Mouse (Mus musculus) bone marrow, adult 2 months (tissue): ENCODE results near the gene Ccdc32. TPM values are rescaled to one million over a fixed set of nuclear protein-coding genes. Genes with fewer than 3 reads are reported as not detected.

Experiments
- H3K27ac ChIP-seq: fragments of 200-500 bp; 2 replicates; pipeline ENCODE4 v1.5.1; 2012; ENCODE audit warnings: low read depth, mild to moderate bottlenecking, control low read depth, inconsistent platforms, low read length; ENCODE audit not compliant: control insufficient read depth, poor library complexity, insufficient read depth
- H3K4me1 ChIP-seq: fragments of 200-500 bp; 2 replicates; pipeline ENCODE4 v1.6.1; 2011; ENCODE audit warnings: low read length; ENCODE audit not compliant: control insufficient read depth, insufficient read depth
- H3K4me3 ChIP-seq: fragments of 200-500 bp; replicated peaks from 2 replicates; pipeline ENCODE3; 2011; ENCODE audit warnings: mild to moderate bottlenecking, low read depth, low read length, control low read depth; ENCODE audit not compliant: control insufficient read depth
- CTCF ChIP-seq: fragments of 200-500 bp; IDR thresholded peaks from 2 replicates; pipeline ENCODE4 v1.5.1; 2011; ENCODE audit warnings: low read length, control low read depth; ENCODE audit not compliant: control insufficient read depth, insufficient read depth
- POLR2A ChIP-seq: fragments of 200-500 bp; IDR thresholded peaks from 2 replicates; pipeline ENCODE4 v1.6.1; 2011; ENCODE audit warnings: low read depth, mild to moderate bottlenecking, control low read depth, low read length, borderline replicate concordance; ENCODE audit not compliant: control insufficient read depth
- WGBS: fragments of 180-500 bp; shearing (Covaris S2); methylation state at CpG from one replicate; pipeline ENCODE4 v1.1.7; 2018; 5-methylcytosine and 5-hydroxymethylcytosine counted together
- polyA plus RNA-seq: library from polyadenylated mRNA; stranded (reverse); fragments of >200 nt; gene quantifications from 2 replicates; pipeline ENCODE4 v1.2.4, GENCODE M21; 2011; ENCODE audit warnings: low replicate concordance; ENCODE audit not compliant: missing spikeins, insufficient read depth, insufficient read length

The Ccdc32 gene
- 6.2 and 9.7 TPM in 2 replicates for polyA plus RNA-seq

- Histone ChIP-seq H3K27ac (no peak within 1 kb of the TSS), H3K4me1 (peaks cover 2% of the 10 kb centered on the region; the same call in 1 of the 2 replicates), H3K4me3 (peak within 1 kb of the TSS; percentile 89)
- under 1% methylated on average over 28 of the region's 28 CpGs for WGBS
- TF ChIP-seq CTCF, result no peak
- TF ChIP-seq POLR2A, result no peak
These were observed at the start of gene Ccdc32 for GRCm38 (mm10) chr2:119028941-119029551. Gene Ccdc32, minus strand, starts transcription at chr2:119029393.

- Histone ChIP-seq H3K4me3 (no peak overlapping the region), H3K4me1 (no peaks in the 10 kb centered on the region), H3K27ac (no peak overlapping the region)
- TF ChIP-seq CTCF (no peak), POLR2A (no peak)
- 88% methylated on average over 4 of the region's 4 CpGs for WGBS
These were observed 43.2 kb upstream of the Ccdc32 start for GRCm38 (mm10) chr2:119072397-119072796.

GRCm38 (mm10) chr2:119060139-119060538 is 30.9 kb upstream of the Ccdc32 start:
- H3K4me1 ChIP-seq, result no peaks in the 10 kb centered on the region
- no peak overlapping the region for H3K27ac ChIP-seq
- no peak overlapping the region for H3K4me3 ChIP-seq
- TF ChIP-seq CTCF (no peak), POLR2A (no peak)
- WGBS, result 70% methylated on average over 2 of the region's 2 CpGs

- Histone ChIP-seq H3K4me1 (no peaks in the 10 kb centered on the region; the same call in 1 of the 2 replicates), H3K27ac (no peak overlapping the region), H3K4me3 (no peak overlapping the region)
- WGBS, result 11% methylated on average over 4 of the region's 4 CpGs
- TF ChIP-seq CTCF (no peak), POLR2A (no peak)
These were observed 21.0 kb upstream of the Ccdc32 start for GRCm38 (mm10) chr2:119050132-119050650.

- Histone ChIP-seq H3K4me1 (no peaks in the 10 kb centered on the region; the same call in 1 of the 2 replicates), H3K27ac (no peak overlapping the region), H3K4me3 (peak overlapping the region; percentile 91)
- WGBS, result 13% methylated on average over 4 of the region's 4 CpGs
- TF ChIP-seq POLR2A, result no peak
- no peak for TF ChIP-seq CTCF
These were observed 18.7 kb upstream of the Ccdc32 start for GRCm38 (mm10) chr2:119047849-119048248.

- H3K27ac ChIP-seq, result peak within 1 kb of the TSS; percentile 78
- peak within 1 kb of the TSS; percentile 91 for H3K4me3 ChIP-seq
- WGBS, result under 1% methylated on average over 77 of the region's 77 CpGs
- TF ChIP-seq POLR2A, result peak; percentile 68; the same call in 1 of the 2 replicates
- TF ChIP-seq CTCF, result no peak
- no peaks in the 10 kb centered on the region; the same call in 1 of the 2 replicates for H3K4me1 ChIP-seq
These were observed 17.7 kb upstream of the Ccdc32 start, which contains the start of gene Knl1 for GRCm38 (mm10) chr2:119046649-119047611. Gene Knl1, plus strand, starts transcription at chr2:119047119.

GRCm38 (mm10) chr2:119045163-119045562 is 16.0 kb upstream of the Ccdc32 start:
- TF ChIP-seq CTCF (no peak), POLR2A (no peak)
- no peak overlapping the region for H3K27ac ChIP-seq
- no peak overlapping the region for H3K4me3 ChIP-seq
- WGBS, result 79% methylated on average over 2 of the region's 2 CpGs
- no peaks in the 10 kb centered on the region; the same call in none of the 2 replicates for H3K4me1 ChIP-seq

- Histone ChIP-seq H3K4me3 (no peak overlapping the region), H3K4me1 (no peaks in the 10 kb centered on the region; the same call in none of the 2 replicates), H3K27ac (no peak overlapping the region)
- 31% methylated on average over 4 of the region's 4 CpGs for WGBS
- no peak for TF ChIP-seq CTCF
- TF ChIP-seq POLR2A, result no peak
These were observed 11.7 kb upstream of the Ccdc32 start for GRCm38 (mm10) chr2:119040882-119041281.
